Mouse (Mus musculus) liver, embryonic 12.5 days (tissue): ENCODE results near the gene Trim7. TPM values are rescaled to one million over a fixed set of nuclear protein-coding genes. Genes with fewer than 3 reads are reported as not detected.

ENCODE experiments used
- ATAC-seq: fragments of 200-750 bp; cut with Nextera tagmentation; 2 replicates; pipeline ENCODE4 v1.8.0; 2017; ENCODE audit warnings: moderate number of reproducible peaks, mild to moderate bottlenecking, moderate library complexity
- H3K27ac ChIP-seq: fragments of 300-500 bp; sonication (generic); 2 replicates; pipeline ENCODE4 v1.5.1; 2016; ENCODE audit warnings: mild to moderate bottlenecking
- H3K27me3 ChIP-seq: fragments of 300-500 bp; sonication (generic); replicated peaks from 2 replicates; pipeline ENCODE4 v1.6.1; 2016; ENCODE audit warnings: mild to moderate bottlenecking, moderate library complexity
- H3K36me3 ChIP-seq: fragments of 300-500 bp; sonication (generic); 2 replicates; pipeline ENCODE4 v1.6.1; 2016; ENCODE audit warnings: mild to moderate bottlenecking, moderate library complexity
- H3K4me1 ChIP-seq: fragments of 300-500 bp; sonication (generic); 2 replicates; pipeline ENCODE4 v1.6.1; 2016
- H3K4me2 ChIP-seq: fragments of 300-500 bp; sonication (generic); 2 replicates; pipeline ENCODE4 v1.6.1; 2016; ENCODE audit warnings: mild to moderate bottlenecking, moderate library complexity
- H3K4me3 ChIP-seq: fragments of 300-500 bp; sonication (generic); 2 replicates; pipeline ENCODE4 v1.5.1; 2016; ENCODE audit warnings: mild to moderate bottlenecking, moderate library complexity
- H3K9ac ChIP-seq: fragments of 300-500 bp; sonication (generic); 2 replicates; pipeline ENCODE4 v1.6.1; 2016; ENCODE audit warnings: mild to moderate bottlenecking, moderate library complexity
- H3K9me3 ChIP-seq: fragments of 300-500 bp; sonication (generic); replicated peaks from 2 replicates; pipeline ENCODE4 v1.6.1; 2016; ENCODE audit warnings: mild to moderate bottlenecking, moderate library complexity
- WGBS: fragments of 180-500 bp; shearing (Covaris S2); methylation state at CpG from one replicate; pipeline ENCODE4 v1.1.7; 2016; ENCODE audit not compliant: insufficient replicate concordance; 5-methylcytosine and 5-hydroxymethylcytosine counted together
- polyA plus RNA-seq: library from polyadenylated mRNA; unstranded; fragments of >200 nt; fragmentation: Nextera tagmentation; extraction: Ambion mirVana; gene quantifications from 2 replicates; pipeline ENCODE4 v1.2.1, GENCODE M21; 2016

The Trim7 gene
- polyA plus RNA-seq, 1 experiment from 2014 or later = not detected

GRCm38 (mm10) chr11:48807563-48808303 lies 18.2 kb upstream of the Trim7 start:
- no peak overlapping the region for H3K9ac ChIP-seq
- peaks cover 34% of the 10 kb centered on the region for H3K4me1 ChIP-seq
- no peaks in the 10 kb centered on the region for H3K9me3 ChIP-seq
- no peaks in the 10 kb centered on the region for H3K27me3 ChIP-seq
- no peak overlapping the region for H3K4me3 ChIP-seq
- no peak overlapping the region for H3K4me2 ChIP-seq
- peaks cover 100% of the 10 kb centered on the region for H3K36me3 ChIP-seq
- 52% methylated on average over 14 of the region's 14 CpGs for WGBS
- peak; percentile 33 for ATAC-seq
- H3K27ac ChIP-seq = peak overlapping the region; percentile 52

GRCm38 (mm10) chr11:48808304-48808646 lies 17.7 kb upstream of the Trim7 start:
- peaks cover 33% of the 10 kb centered on the region for H3K4me1 ChIP-seq
- peak overlapping the region; percentile 46; the same call in 1 of the 2 replicates for H3K27ac ChIP-seq
- no peak overlapping the region for H3K9ac ChIP-seq
- ATAC-seq = no peak
- H3K9me3 ChIP-seq = no peaks in the 10 kb centered on the region
- H3K36me3 ChIP-seq = peaks cover 100% of the 10 kb centered on the region
- no peaks in the 10 kb centered on the region for H3K27me3 ChIP-seq
- H3K4me3 ChIP-seq = no peak overlapping the region
- H3K4me2 ChIP-seq = no peak overlapping the region

GRCm38 (mm10) chr11:48808737-48809433 lies 17.1 kb upstream of the Trim7 start:
- Histone ChIP-seq H3K27ac (0 out of 2 replicates have a peak overlapping the region, but pooled peaks have one; percentile 32), H3K4me2 (no peak overlapping the region), H3K36me3 (peaks cover 98% of the 10 kb centered on the region), H3K9me3 (no peaks in the 10 kb centered on the region), H3K27me3 (no peaks in the 10 kb centered on the region), H3K4me3 (no peak overlapping the region), H3K4me1 (peaks cover 32% of the 10 kb centered on the region), H3K9ac (no peak overlapping the region)
- no peak for ATAC-seq
- 76% methylated on average over 16 of the region's 16 CpGs for WGBS

GRCm38 (mm10) chr11:48809434-48809830 lies 16.5 kb upstream of the Trim7 start:
- H3K27ac ChIP-seq = 0 out of 2 replicates have a peak overlapping the region, but pooled peaks have one; percentile 40
- H3K9me3 ChIP-seq = no peaks in the 10 kb centered on the region
- peaks cover 32% of the 10 kb centered on the region for H3K4me1 ChIP-seq
- H3K4me2 ChIP-seq = no peak overlapping the region
- WGBS = 65% methylated on average over 4 of the region's 4 CpGs
- H3K36me3 ChIP-seq = peaks cover 96% of the 10 kb centered on the region
- H3K9ac ChIP-seq = no peak overlapping the region
- ATAC-seq = no peak
- no peak overlapping the region for H3K4me3 ChIP-seq
- no peaks in the 10 kb centered on the region for H3K27me3 ChIP-seq

- 46% methylated on average over 2 of the region's 2 CpGs for WGBS
These were observed 15.8 kb upstream of the Trim7 start for GRCm38 (mm10) chr11:48810142-48810541.

GRCm38 (mm10) chr11:48813782-48814181 lies 12.2 kb upstream of the Trim7 start:
- ATAC-seq = no peak
- no peak overlapping the region for H3K4me2 ChIP-seq
- H3K9ac ChIP-seq = no peak overlapping the region
- no peaks in the 10 kb centered on the region for H3K9me3 ChIP-seq
- peaks cover 67% of the 10 kb centered on the region for H3K36me3 ChIP-seq
- H3K4me3 ChIP-seq = no peak overlapping the region
- no peak overlapping the region for H3K27ac ChIP-seq
- no peaks in the 10 kb centered on the region for H3K27me3 ChIP-seq
- peaks cover 41% of the 10 kb centered on the region for H3K4me1 ChIP-seq

More at GRCm38 (mm10) chr11:48810142-48810541, 15.8 kb upstream of the Trim7 start:
- ATAC-seq = no peak
- no peak overlapping the region for H3K9ac ChIP-seq
- peak overlapping the region; percentile 41; the same call in 1 of the 2 replicates for H3K27ac ChIP-seq
- peaks cover 95% of the 10 kb centered on the region for H3K36me3 ChIP-seq
- no peak overlapping the region for H3K4me3 ChIP-seq
- no peak overlapping the region for H3K4me2 ChIP-seq
- no peaks in the 10 kb centered on the region for H3K9me3 ChIP-seq
- peaks cover 36% of the 10 kb centered on the region for H3K4me1 ChIP-seq
- no peaks in the 10 kb centered on the region for H3K27me3 ChIP-seq

GRCm38 (mm10) chr11:48815851-48816250 lies 10.1 kb upstream of the Trim7 start:
- ATAC-seq = no peak
- Histone ChIP-seq H3K27me3 (no peaks in the 10 kb centered on the region), H3K27ac (peak overlapping the region; percentile 96)

GRCm38 (mm10) chr11:48816281-48816781 lies 9.6 kb upstream of the Trim7 start:
- H3K27me3 ChIP-seq = no peaks in the 10 kb centered on the region
- peak overlapping the region; percentile 90 for H3K9ac ChIP-seq
- peak overlapping the region; percentile 90 for H3K4me3 ChIP-seq
- H3K9me3 ChIP-seq = no peaks in the 10 kb centered on the region
- peak overlapping the region; percentile 86 for H3K4me2 ChIP-seq
- ATAC-seq = peak; percentile 3; the same call in 1 of the 2 replicates
- 2% methylated on average over 23 of the region's 23 CpGs for WGBS
- peak overlapping the region; percentile 96 for H3K27ac ChIP-seq
- H3K36me3 ChIP-seq = peaks cover 41% of the 10 kb centered on the region
- peaks cover 57% of the 10 kb centered on the region for H3K4me1 ChIP-seq

More at GRCm38 (mm10) chr11:48815851-48816250, 10.1 kb upstream of the Trim7 start:
- H3K4me1 ChIP-seq = peaks cover 57% of the 10 kb centered on the region
- peak overlapping the region; percentile 86 for H3K4me2 ChIP-seq
- peak overlapping the region; percentile 90 for H3K4me3 ChIP-seq
- H3K36me3 ChIP-seq = peaks cover 46% of the 10 kb centered on the region
- H3K9ac ChIP-seq = peak overlapping the region; percentile 90
- WGBS = 63% methylated on average over 16 of the region's 16 CpGs
- H3K9me3 ChIP-seq = no peaks in the 10 kb centered on the region

- H3K27me3 ChIP-seq = no peaks in the 10 kb centered on the region
- under 1% methylated on average over 71 of the region's 77 CpGs for WGBS
- peak; percentile 95 for ATAC-seq
- H3K4me2 ChIP-seq = peak within 1 kb of the TSS; percentile 86
- H3K9ac ChIP-seq = peak within 1 kb of the TSS; percentile 90
- H3K27ac ChIP-seq = peak within 1 kb of the TSS; percentile 96
- peaks cover 57% of the 10 kb centered on the region for H3K4me1 ChIP-seq
- H3K4me3 ChIP-seq = peak within 1 kb of the TSS; percentile 90
- H3K36me3 ChIP-seq = peaks cover 34% of the 10 kb centered on the region
- H3K9me3 ChIP-seq = no peaks in the 10 kb centered on the region
These were observed 8.9 kb upstream of the Trim7 start, which contains the start of gene Trim41 for GRCm38 (mm10) chr11:48816800-48817665. TSS of gene Trim41 (minus strand) at chr11:48817353.

GRCm38 (mm10) chr11:48817794-48818193 lies 8.1 kb upstream of the Trim7 start:
- Histone ChIP-seq H3K4me3 (peak overlapping the region; percentile 90), H3K36me3 (peaks cover 26% of the 10 kb centered on the region), H3K4me1 (peaks cover 60% of the 10 kb centered on the region), H3K9ac (peak overlapping the region; percentile 90), H3K27ac (peak overlapping the region; percentile 96), H3K4me2 (peak overlapping the region; percentile 86), H3K9me3 (no peaks in the 10 kb centered on the region), H3K27me3 (no peaks in the 10 kb centered on the region)
- no peak for ATAC-seq
- WGBS = 6% methylated on average over 9 of the region's 9 CpGs

- ATAC-seq = no peak
- peak overlapping the region; percentile 96 for H3K27ac ChIP-seq
- H3K9ac ChIP-seq = peak overlapping the region; percentile 90
- no peaks in the 10 kb centered on the region for H3K9me3 ChIP-seq
- peaks cover 59% of the 10 kb centered on the region for H3K4me1 ChIP-seq
- H3K36me3 ChIP-seq = peaks cover 21% of the 10 kb centered on the region
- peak overlapping the region; percentile 86 for H3K4me2 ChIP-seq
- peak overlapping the region; percentile 90 for H3K4me3 ChIP-seq
- under 1% methylated on average over 16 of the region's 16 CpGs for WGBS
- H3K27me3 ChIP-seq = no peaks in the 10 kb centered on the region
These were observed 7.6 kb upstream of the Trim7 start for GRCm38 (mm10) chr11:48818346-48818745.
